Mouse (Mus musculus) kidney, adult 18-20 months (tissue): Measurements from ENCODE around the gene Ryr2.
"Not testable (repeated sequence)": the region's sequence is repeated elsewhere in the genome, so short reads cannot be mapped to it uniquely, and the experiment has no call there.

Experiments
- DNase-seq: peaks from one replicate; pipeline ENCODE4 v3.0.0; 2021

The Ryr2 gene

GRCm38 (mm10) chr13:11869486-11869885 is 237.3 kb downstream of the Ryr2 start:
- DNase-seq = no peak

GRCm38 (mm10) chr13:11868979-11869378 is 237.8 kb downstream of the Ryr2 start:
- DNase-seq = no peak

DNA sequence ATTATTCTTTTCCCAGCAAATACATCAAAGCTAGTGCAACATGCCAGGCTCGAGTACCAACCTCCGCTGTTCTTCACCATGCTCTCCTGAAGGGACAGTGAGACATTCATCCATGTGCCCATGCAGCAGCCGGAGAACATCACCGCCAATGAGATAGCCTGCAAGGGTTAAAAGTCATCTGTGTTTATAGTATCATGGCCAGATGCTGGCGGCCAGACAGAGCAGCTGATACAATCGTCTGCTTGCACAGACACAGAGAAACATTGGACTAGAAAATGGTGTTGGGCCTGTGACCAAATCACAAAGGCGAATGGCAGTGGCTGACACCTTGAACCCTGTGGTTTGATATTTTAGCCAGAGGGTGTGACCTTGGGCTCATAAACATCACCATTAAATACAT is 238.7 kb downstream of the Ryr2 start:
- DNase-seq = no peak

GRCm38 (mm10) chr13:11865261-11865660 is 241.5 kb downstream of the Ryr2 start:
- no peak for DNase-seq

DNA sequence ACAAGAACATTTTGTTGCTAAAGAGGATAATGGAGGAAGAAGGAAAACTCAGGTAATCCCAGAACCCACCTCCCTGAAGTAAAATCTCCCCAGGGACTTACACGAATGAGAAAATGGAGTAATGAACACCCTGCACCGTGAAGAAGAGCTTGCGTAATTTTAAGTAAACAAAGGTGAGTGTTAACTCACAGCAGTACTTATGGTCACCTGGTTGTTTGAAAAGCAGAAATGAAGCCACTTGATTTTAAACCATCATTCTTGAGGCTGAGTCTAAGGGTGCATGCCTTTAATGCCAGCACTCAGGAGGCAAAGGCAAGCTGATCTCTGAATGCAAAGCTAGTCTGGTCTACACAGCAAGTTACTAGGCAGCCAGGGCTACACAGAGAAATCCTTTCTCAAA is 255.1 kb downstream of the Ryr2 start:
- DNase-seq = no peak

GRCm38 (mm10) chr13:11843889-11844288 is 262.9 kb downstream of the Ryr2 start:
- DNase-seq = no peak

DNA sequence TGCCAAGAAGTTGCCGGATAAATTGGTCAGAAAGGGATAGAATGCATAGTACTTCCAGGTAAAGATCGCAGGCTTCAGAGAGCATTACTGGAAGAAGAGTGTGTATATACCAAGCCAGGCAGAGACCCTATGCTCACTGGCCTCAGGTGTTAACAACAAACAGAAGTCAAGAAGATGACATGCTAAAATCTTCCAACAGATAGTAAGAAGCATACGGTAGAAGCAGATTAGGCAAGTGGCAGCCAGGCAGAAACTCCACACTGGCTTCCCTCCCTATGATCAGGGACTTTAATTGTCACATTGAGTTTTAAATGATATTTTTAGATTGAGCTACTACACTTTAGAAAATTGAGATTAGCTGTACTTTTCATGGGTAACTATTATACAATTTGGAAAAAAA is 268.9 kb downstream of the Ryr2 start:
- DNase-seq = no peak

GRCm38 (mm10) chr13:11837152-11837551 is 269.6 kb downstream of the Ryr2 start:
- no peak for DNase-seq

DNA sequence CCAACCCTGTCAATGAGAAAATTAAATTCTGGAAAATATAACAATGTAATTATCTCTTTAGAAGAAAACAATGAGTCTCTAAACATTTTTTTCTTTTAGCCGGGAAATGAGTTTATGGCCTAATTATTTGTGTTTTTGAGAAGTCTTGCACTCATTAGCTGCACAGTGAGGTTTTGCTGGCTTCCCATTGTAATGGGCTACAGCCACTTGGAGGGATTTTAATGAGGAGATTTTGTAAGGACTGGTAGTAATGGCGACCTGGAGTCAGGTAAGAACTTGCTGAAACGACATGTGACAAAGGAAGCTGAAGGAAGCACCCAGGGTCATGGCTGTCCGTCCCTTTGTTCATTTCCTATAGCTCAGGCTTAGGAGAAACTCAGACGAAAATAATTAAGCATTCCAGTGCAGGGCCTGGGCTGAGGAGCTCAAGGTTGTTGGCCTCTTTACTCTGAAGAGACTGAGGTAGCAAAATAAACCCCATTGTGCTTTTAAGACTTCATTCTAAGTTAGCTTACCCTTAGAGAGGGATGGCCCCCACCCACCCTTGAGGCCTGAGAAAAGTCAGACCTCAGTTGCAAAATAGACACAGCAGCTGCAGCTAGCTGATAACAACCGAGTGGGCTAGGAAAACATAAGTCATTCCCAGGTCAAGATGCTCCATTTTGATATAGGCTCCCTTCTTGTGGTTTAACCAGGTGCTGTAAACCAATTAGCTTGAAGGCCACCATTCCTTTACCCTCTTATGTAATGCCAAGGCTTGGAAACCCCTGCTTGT is 270.3 kb downstream of the Ryr2 start:
- DNase-seq = no peak

- no peak for DNase-seq
Measured at GRCm38 (mm10) chr13:11831210-11831609, 275.5 kb downstream of the Ryr2 start.

- DNase-seq = no peak
Measured at GRCm38 (mm10) chr13:11825563-11826226, 281.1 kb downstream of the Ryr2 start.

GRCm38 (mm10) chr13:11818723-11819122 is 288.0 kb downstream of the Ryr2 start:
- DNase-seq = no peak

GRCm38 (mm10) chr13:11809365-11809764 is 297.4 kb downstream of the Ryr2 start:
- not testable (repeated sequence) for DNase-seq

DNA sequence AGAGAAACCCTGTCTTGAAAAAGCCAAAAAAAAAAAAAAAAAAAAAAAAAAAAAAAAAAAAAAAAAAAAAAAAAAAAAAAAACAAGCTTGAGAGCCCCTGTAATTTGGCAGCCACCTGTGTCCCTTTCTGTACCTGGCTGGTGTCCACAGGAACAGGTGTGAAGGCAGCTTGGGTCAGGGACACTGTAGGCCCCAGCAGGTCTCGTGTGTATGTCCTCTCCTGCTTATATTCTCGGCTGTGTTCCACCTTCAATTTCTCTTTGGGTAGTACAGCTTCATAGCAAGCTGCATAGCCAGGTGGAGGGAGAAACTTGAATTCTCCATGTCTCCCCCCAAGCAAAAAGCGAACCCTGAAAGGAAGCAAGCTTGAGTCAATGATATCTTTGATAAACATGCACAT is 314.2 kb downstream of the Ryr2 start:
- no peak for DNase-seq

DNA sequence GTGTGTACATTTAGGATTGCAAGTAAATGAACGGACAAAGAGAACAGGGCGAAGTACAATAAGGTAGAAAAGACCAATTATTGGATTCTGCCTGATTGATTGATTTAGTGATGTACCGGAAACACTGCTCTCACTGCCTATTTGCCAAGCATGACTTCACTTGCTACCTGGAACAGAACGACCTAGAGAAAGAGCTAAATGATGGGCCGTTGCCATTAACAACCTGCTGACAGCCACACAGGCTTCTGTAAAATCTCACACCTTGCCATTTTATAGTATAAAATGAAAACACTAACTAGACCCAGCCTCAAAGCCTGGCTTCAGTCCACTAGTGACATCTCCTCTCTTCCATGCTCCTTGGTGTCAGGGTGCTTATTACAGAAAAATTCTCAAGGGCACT is 316.2 kb downstream of the Ryr2 start:
- no peak for DNase-seq

- no peak for DNase-seq
Measured at GRCm38 (mm10) chr13:11782411-11783155, 324.2 kb downstream of the Ryr2 start.

DNA sequence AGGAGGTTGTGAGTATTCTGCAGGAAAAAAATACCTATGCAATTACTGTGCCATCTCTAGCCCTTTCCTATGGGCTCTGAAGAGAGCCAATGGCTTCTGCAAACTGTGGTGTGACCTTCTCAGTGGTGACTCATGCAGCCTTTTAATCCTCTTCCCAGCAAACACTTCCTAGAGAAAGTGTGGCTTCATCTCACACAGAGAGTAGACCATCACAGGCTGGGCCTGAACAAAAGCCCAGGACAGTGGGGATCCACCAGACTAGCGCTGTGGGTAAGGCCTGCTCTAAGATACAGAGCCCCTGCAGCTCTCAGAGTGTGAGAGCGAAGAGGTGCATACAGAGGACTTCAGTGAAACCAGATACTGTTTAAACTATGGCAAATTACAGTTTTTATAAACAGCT is 325.7 kb downstream of the Ryr2 start:
- no peak for DNase-seq

GRCm38 (mm10) chr13:11777726-11778125 is 329.0 kb downstream of the Ryr2 start:
- no peak for DNase-seq

DNA sequence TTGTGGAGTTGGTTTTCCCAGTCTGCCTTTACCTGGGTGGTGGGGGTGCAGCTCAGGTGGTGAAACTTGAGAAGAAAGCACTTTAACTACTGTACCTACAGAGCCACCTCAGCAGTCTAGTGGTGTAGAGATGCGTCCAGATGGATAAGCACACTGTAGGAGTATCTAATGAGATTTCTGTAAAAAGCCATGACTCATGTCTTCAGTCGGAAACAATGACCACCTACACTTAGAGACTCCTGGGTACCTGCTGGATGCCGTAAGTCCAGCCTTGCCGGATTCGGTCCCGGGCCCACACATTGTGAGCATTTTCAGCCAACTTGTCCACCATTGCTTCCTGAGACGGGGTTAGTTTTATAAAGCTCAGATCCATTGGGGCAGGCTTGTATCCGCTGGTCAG is 334.6 kb downstream of the Ryr2 start:
- DNase-seq = no peak

DNA sequence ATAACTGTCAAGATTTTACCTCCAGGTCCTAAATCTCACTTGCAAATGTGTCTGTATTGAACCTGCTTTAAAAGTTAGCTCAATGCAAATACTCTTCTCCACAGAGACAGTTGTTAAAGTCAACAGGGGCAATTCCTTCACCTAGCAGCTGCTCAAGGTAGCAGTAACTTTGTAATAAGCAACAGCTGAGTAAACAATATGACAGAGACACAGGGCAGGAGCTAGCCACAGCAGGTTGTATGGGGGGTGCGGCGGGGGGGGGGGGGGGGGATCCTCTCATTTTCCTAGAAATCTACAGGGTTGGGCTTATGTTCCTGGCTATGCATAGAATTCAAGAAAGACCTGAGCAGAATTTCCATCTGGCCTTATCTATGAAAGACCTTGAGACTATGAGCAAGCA is 339.8 kb downstream of the Ryr2 start:
- DNase-seq = no peak

- no peak for DNase-seq
Measured at GRCm38 (mm10) chr13:11763925-11764324, 342.8 kb downstream of the Ryr2 start.

GRCm38 (mm10) chr13:11763104-11763503 is 343.6 kb downstream of the Ryr2 start:
- peak; percentile 9 for DNase-seq

- no peak for DNase-seq
Measured at GRCm38 (mm10) chr13:11757894-11758293, 348.9 kb downstream of the Ryr2 start.

GRCm38 (mm10) chr13:11745479-11745878 is 361.3 kb downstream of the Ryr2 start:
- DNase-seq = no peak
